Mouse (Mus musculus): ENCODE measurements around the gene 4921524J17Rik. TPM values are rescaled to one million over a fixed set of nuclear protein-coding genes. Genes with fewer than 3 reads are reported as not detected.

The 4921524J17Rik gene
- polyA plus RNA-seq (2015; fragmentation: Nextera tagmentation; extraction: Ambion mirVana) = 24.9 and 29.0 TPM in 2 replicates

- under 1% methylated on average over 77 of the region's 85 CpGs for WGBS
- TF ChIP-seq CTCF (IDR thresholded peaks at IDR 0.05; ENCODE audit: low read depth) (peak; percentile 37), EP300 (optimal IDR thresholded peaks at IDR 0.05) (no peak)
- Histone ChIP-seq H3K27ac (replicated peaks) (peak within 1 kb of the TSS; percentile 95), H3K9ac (ENCODE audit: low read length) (peak within 1 kb of the TSS; percentile 92), H3K36me3 (ENCODE audit: control insufficient read depth, insufficient read depth, low read length) (no peaks in the 10 kb centered on the region), H3K9me3 (ENCODE audit: control insufficient read depth, low read length) (no peaks in the 10 kb centered on the region), H3K4me2 (replicated peaks; ENCODE audit: low read depth) (peak within 1 kb of the TSS; percentile 56), H3K27me3 (ENCODE audit: control insufficient read depth, insufficient read depth, low read length) (no peaks in the 10 kb centered on the region), H3K4me1 (replicated peaks; ENCODE audit: control insufficient read depth, insufficient read depth) (no peaks in the 10 kb centered on the region), H3K4me3 (ENCODE audit: low read depth, low read length) (peak within 1 kb of the TSS; percentile 78)
- peak; percentile 97 for DNase-seq (ENCODE audit: low spot score)
- peak; percentile 100 for ATAC-seq (ENCODE audit: low FRiP score, low TSS enrichment)
These were observed at the start of gene 4921524J17Rik for GRCm38 (mm10) chr8:85432168-85433016. Gene 4921524J17Rik, minus strand, starts transcription at chr8:85432833.

- Histone ChIP-seq H3K4me3 (ENCODE audit: low read depth, low read length) (no peak overlapping the region), H3K9ac (ENCODE audit: low read length) (no peak overlapping the region), H3K36me3 (ENCODE audit: control insufficient read depth, insufficient read depth, low read length) (no peaks in the 10 kb centered on the region), H3K9me3 (ENCODE audit: control insufficient read depth, low read length) (no peaks in the 10 kb centered on the region), H3K4me2 (replicated peaks; ENCODE audit: low read depth) (no peak overlapping the region), H3K27ac (replicated peaks) (no peak overlapping the region), H3K27me3 (ENCODE audit: control insufficient read depth, insufficient read depth, low read length) (no peaks in the 10 kb centered on the region), H3K4me1 (replicated peaks; ENCODE audit: control insufficient read depth, insufficient read depth) (no peaks in the 10 kb centered on the region)
- TF ChIP-seq EP300 (optimal IDR thresholded peaks at IDR 0.05) (no peak), CTCF (IDR thresholded peaks at IDR 0.05; ENCODE audit: low read depth) (no peak)
- WGBS = 54% methylated on average over 6 of the region's 6 CpGs
- ATAC-seq (ENCODE audit: low FRiP score, low TSS enrichment) (no peak), DNase-seq (ENCODE audit: low spot score) (no peak)
These were observed 49.8 kb upstream of the 4921524J17Rik start for GRCm38 (mm10) chr8:85482427-85482826.

- H3K9ac ChIP-seq (ENCODE audit: low read length) = no peak overlapping the region
- no peak overlapping the region for H3K27ac ChIP-seq (replicated peaks)
- no peaks in the 10 kb centered on the region for H3K4me1 ChIP-seq (replicated peaks; ENCODE audit: control insufficient read depth, insufficient read depth)
- H3K36me3 ChIP-seq (ENCODE audit: control insufficient read depth, insufficient read depth, low read length) = no peaks in the 10 kb centered on the region
- H3K9me3 ChIP-seq (ENCODE audit: control insufficient read depth, low read length) = no peaks in the 10 kb centered on the region
- H3K4me2 ChIP-seq (replicated peaks; ENCODE audit: low read depth) = no peak overlapping the region
- DNase-seq (ENCODE audit: low spot score) (peak; percentile 57), ATAC-seq (ENCODE audit: low FRiP score, low TSS enrichment) (peak; percentile 87; the same call in 1 of the 2 replicates)
- WGBS = 25% methylated on average over 10 of the region's 10 CpGs
- H3K4me3 ChIP-seq (ENCODE audit: low read depth, low read length) = no peak overlapping the region
- TF ChIP-seq CTCF (IDR thresholded peaks at IDR 0.05; ENCODE audit: low read depth) (peak; percentile 31), EP300 (optimal IDR thresholded peaks at IDR 0.05) (no peak)
- no peaks in the 10 kb centered on the region for H3K27me3 ChIP-seq (ENCODE audit: control insufficient read depth, insufficient read depth, low read length)
These were observed 49.3 kb upstream of the 4921524J17Rik start for GRCm38 (mm10) chr8:85481900-85482299.

GRCm38 (mm10) chr8:85479710-85480109 lies 47.1 kb upstream of the 4921524J17Rik start:
- Histone ChIP-seq H3K36me3 (ENCODE audit: control insufficient read depth, insufficient read depth, low read length) (no peaks in the 10 kb centered on the region), H3K4me2 (replicated peaks; ENCODE audit: low read depth) (no peak overlapping the region), H3K4me1 (replicated peaks; ENCODE audit: control insufficient read depth, insufficient read depth) (no peaks in the 10 kb centered on the region), H3K4me3 (ENCODE audit: low read depth, low read length) (no peak overlapping the region), H3K9ac (ENCODE audit: low read length) (no peak overlapping the region), H3K27me3 (ENCODE audit: control insufficient read depth, insufficient read depth, low read length) (no peaks in the 10 kb centered on the region), H3K9me3 (ENCODE audit: control insufficient read depth, low read length) (no peaks in the 10 kb centered on the region), H3K27ac (replicated peaks) (no peak overlapping the region)
- no peak for TF ChIP-seq CTCF (IDR thresholded peaks at IDR 0.05; ENCODE audit: low read depth)
- TF ChIP-seq EP300 (optimal IDR thresholded peaks at IDR 0.05) = no peak
- ATAC-seq (ENCODE audit: low FRiP score, low TSS enrichment) = no peak
- WGBS = 74% methylated on average over 2 of the region's 2 CpGs
- DNase-seq (ENCODE audit: low spot score) = no peak

GRCm38 (mm10) chr8:85478397-85478796 lies 45.8 kb upstream of the 4921524J17Rik start:
- H3K27me3 ChIP-seq (ENCODE audit: control insufficient read depth, insufficient read depth, low read length) = no peaks in the 10 kb centered on the region
- no peaks in the 10 kb centered on the region for H3K4me1 ChIP-seq (replicated peaks; ENCODE audit: control insufficient read depth, insufficient read depth)
- H3K9ac ChIP-seq (ENCODE audit: low read length) = no peak overlapping the region
- H3K4me3 ChIP-seq (ENCODE audit: low read depth, low read length) = no peak overlapping the region
- TF ChIP-seq EP300 (optimal IDR thresholded peaks at IDR 0.05) (no peak), CTCF (IDR thresholded peaks at IDR 0.05; ENCODE audit: low read depth) (no peak)
- no peaks in the 10 kb centered on the region for H3K36me3 ChIP-seq (ENCODE audit: control insufficient read depth, insufficient read depth, low read length)
- DNase-seq (ENCODE audit: low spot score) = no peak
- H3K9me3 ChIP-seq (ENCODE audit: control insufficient read depth, low read length) = no peaks in the 10 kb centered on the region
- no peak overlapping the region for H3K4me2 ChIP-seq (replicated peaks; ENCODE audit: low read depth)
- WGBS = 83% methylated on average over 2 of the region's 2 CpGs
- H3K27ac ChIP-seq (replicated peaks) = no peak overlapping the region
- ATAC-seq (ENCODE audit: low FRiP score, low TSS enrichment) = no peak

- TF ChIP-seq CTCF (IDR thresholded peaks at IDR 0.05; ENCODE audit: low read depth) (no peak), EP300 (optimal IDR thresholded peaks at IDR 0.05) (no peak)
- Histone ChIP-seq H3K9me3 (ENCODE audit: control insufficient read depth, low read length) (no peaks in the 10 kb centered on the region), H3K36me3 (ENCODE audit: control insufficient read depth, insufficient read depth, low read length) (no peaks in the 10 kb centered on the region), H3K4me2 (replicated peaks; ENCODE audit: low read depth) (no peak overlapping the region), H3K4me1 (replicated peaks; ENCODE audit: control insufficient read depth, insufficient read depth) (no peaks in the 10 kb centered on the region), H3K27ac (replicated peaks) (no peak overlapping the region), H3K4me3 (ENCODE audit: low read depth, low read length) (no peak overlapping the region), H3K9ac (ENCODE audit: low read length) (no peak overlapping the region), H3K27me3 (ENCODE audit: control insufficient read depth, insufficient read depth, low read length) (no peaks in the 10 kb centered on the region)
- ATAC-seq (ENCODE audit: low FRiP score, low TSS enrichment) = no peak
- DNase-seq (ENCODE audit: low spot score) = no peak
- 40% methylated on average over 4 of the region's 4 CpGs for WGBS
These were observed 44.4 kb upstream of the 4921524J17Rik start for GRCm38 (mm10) chr8:85476970-85477545.
